21 mouse cellular contexts compared by ENCODE assay signal in the genomic region with DNA sequence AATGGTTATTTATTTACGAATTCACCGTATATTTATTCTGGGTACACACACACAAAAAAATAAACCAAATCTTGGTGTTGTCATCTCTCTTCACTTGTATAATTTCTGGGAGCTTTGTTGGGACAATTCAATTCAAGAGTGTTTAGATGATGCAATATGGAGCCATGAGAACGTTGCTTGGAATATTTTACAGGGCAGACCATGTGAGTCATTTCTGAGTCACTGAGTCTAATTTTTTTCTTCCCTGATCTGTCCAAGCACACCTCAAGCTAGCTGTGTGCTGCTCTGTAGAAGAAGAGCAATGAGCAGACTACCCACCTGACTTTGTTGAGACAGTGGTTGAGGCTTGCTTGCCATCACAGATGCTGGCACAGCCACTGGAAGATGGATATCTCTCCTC.
DNase-seq lines count a peak whose midpoint lies in the region; ATAC-seq and TF ChIP-seq lines count a peak whose summit lies in the region.
"Had no signal": no experiment of that assay in that cellular context is flagged by ENCODE, and none has a peak within 500 bp of the region (broad histone marks: within the 10 kb centered on the region; RNA-seq: fewer than 3 reads in every experiment).

No protein-coding gene starts in this region.

- no peaks in the 10 kb centered on the region for H3K9me3 ChIP-seq in limb, embryonic 12.5 days
- no peaks in the 10 kb centered on the region for H3K9me3 ChIP-seq in limb, embryonic 10.5 days (replicated peaks)
- H3K9me3 ChIP-seq: embryonic facial prominence, embryonic 15.5 days; heart, embryonic 15.5 days; hindbrain, embryonic 10.5 days; hindbrain, embryonic 15.5 days had no signal

- H3K4me1 ChIP-seq in limb, embryonic 12.5 days (replicated peaks): no peaks in the 10 kb centered on the region
- peaks cover 10% of the 10 kb centered on the region for H3K4me1 ChIP-seq in limb, embryonic 10.5 days
- peaks cover 3% of the 10 kb centered on the region for H3K4me1 ChIP-seq in embryonic fibroblast, embryonic 13.5 days (ENCODE audit: control insufficient read depth, insufficient read depth, low read length)
- H3K4me1 ChIP-seq: embryonic facial prominence, embryonic 15.5 days; heart, embryonic 15.5 days had no signal

- H3K36me3 ChIP-seq in limb, embryonic 12.5 days: no peaks in the 10 kb centered on the region
- no peaks in the 10 kb centered on the region for H3K36me3 ChIP-seq in limb, embryonic 10.5 days
- H3K36me3 ChIP-seq: embryonic facial prominence, embryonic 15.5 days; heart, embryonic 15.5 days; hindbrain, embryonic 10.5 days; hindbrain, embryonic 15.5 days had no signal

- TF ChIP-seq CTCF in embryonic fibroblast, embryonic 13.5 days (IDR thresholded peaks at IDR 0.05; ENCODE audit: borderline replicate concordance, insufficient read depth, low read length): no peak

- no peak for ATAC-seq in limb, embryonic 12.5 days (ENCODE audit: insufficient number of reproducible peaks, insufficient read depth, low FRiP score, low TSS enrichment, low read depth)
- no peak for ATAC-seq in monocyte, adult 5-6 weeks (replicated peaks; ENCODE audit: insufficient number of reproducible peaks, low FRiP score, low TSS enrichment, poor library complexity, severe bottlenecking)
- ATAC-seq: forebrain, embryonic 16.5 days had no signal

- no peak for DNase-seq in limb, embryonic 10.5 days (ENCODE audit: low spot score)
- peak; percentile 46 for DNase-seq in Muller cell, postnatal 12 days (ENCODE audit: inconsistent ontology term)
- DNase-seq in kidney, adult 9 months: no peak
- DNase-seq in left cerebral cortex, adult 8-10 months (ENCODE audit: low spot score in 2 of 2): no peak
- DNase-seq: adrenal gland, postnatal 25 days; cerebellum, adult 2 months; cerebellum, postnatal 14 days; embryo, embryonic 11 days; gastrocnemius, postnatal 10 days; heart, adult 2 months; heart, postnatal 14 days; kidney, adult 11 months had no signal

- WGBS in limb, embryonic 12.5 days: 93% methylated on average over 3 of the region's 3 CpGs
- WGBS in limb, embryonic 10.5 days: 92% methylated on average over 3 of the region's 3 CpGs

- TF ChIP-seq POLR2A in embryonic fibroblast, embryonic 13.5 days (IDR thresholded peaks at IDR 0.05; ENCODE audit: low read depth, low read length): no peak

- H3K27me3 ChIP-seq in limb, embryonic 12.5 days: no peaks in the 10 kb centered on the region
- H3K27me3 ChIP-seq in limb, embryonic 10.5 days (ENCODE audit: low read depth, poor library complexity, severe bottlenecking): no peaks in the 10 kb centered on the region
- H3K27me3 ChIP-seq: embryonic facial prominence, embryonic 15.5 days; heart, embryonic 15.5 days; hindbrain, embryonic 15.5 days had no signal

- H3K4me2 ChIP-seq in limb, embryonic 12.5 days: no peak overlapping the region
- H3K4me2 ChIP-seq: embryonic facial prominence, embryonic 15.5 days; heart, embryonic 11.5 days; heart, embryonic 15.5 days; hindbrain, embryonic 15.5 days had no signal

- H3K9ac ChIP-seq in limb, embryonic 12.5 days (replicated peaks): no peak overlapping the region
- H3K9ac ChIP-seq: embryonic facial prominence, embryonic 15.5 days; heart, embryonic 15.5 days; hindbrain, embryonic 15.5 days had no signal

- 0 out of 2 replicates have a peak overlapping the region, but pooled peaks have one; percentile 35 for H3K27ac ChIP-seq in limb, embryonic 12.5 days
- no peak overlapping the region for H3K27ac ChIP-seq in limb, embryonic 10.5 days
- H3K27ac ChIP-seq in embryonic fibroblast, embryonic 13.5 days (ENCODE audit: insufficient read depth, low read length): peak overlapping the region; percentile 21; the same call in 1 of the 2 replicates
- H3K27ac ChIP-seq: embryonic facial prominence, embryonic 15.5 days; heart, adult 2 months; heart, embryonic 15.5 days; hindbrain, embryonic 10.5 days; hindbrain, embryonic 15.5 days had no signal

- no peak overlapping the region for H3K4me3 ChIP-seq in limb, embryonic 12.5 days (replicated peaks)
- H3K4me3 ChIP-seq in limb, embryonic 10.5 days: no peak overlapping the region
- no peak overlapping the region for H3K4me3 ChIP-seq in embryonic fibroblast, embryonic 13.5 days (ENCODE audit: insufficient read depth, low read length)
- H3K4me3 ChIP-seq: embryonic facial prominence, embryonic 15.5 days; heart, adult 2 months; heart, embryonic 15.5 days; hindbrain, embryonic 10.5 days; hindbrain, embryonic 15.5 days had no signal
